Mouse (Mus musculus) small intestine, adult 2 months (tissue): Measurements from ENCODE around the gene Rpap1. TPM values are rescaled to one million over a fixed set of nuclear protein-coding genes. Genes with fewer than 3 reads are reported as not detected.

Experiments used
- H3K27ac ChIP-seq: fragments of 200-500 bp; 2 replicates; pipeline ENCODE4 v1.5.1; 2012; ENCODE audit warnings: low read depth, low read length, control low read depth, inconsistent platforms; ENCODE audit not compliant: insufficient read depth
- H3K27me3 ChIP-seq: fragments of 200-500 bp; 2 replicates; pipeline ENCODE4 v1.6.1; 2012; ENCODE audit warnings: mild to moderate bottlenecking, moderate library complexity, low read length, inconsistent platforms; ENCODE audit not compliant: control insufficient read depth, insufficient read depth
- H3K36me3 ChIP-seq: fragments of 200-500 bp; 2 replicates; pipeline ENCODE4 v1.6.1; 2012; ENCODE audit warnings: mild to moderate bottlenecking, low read length, control low read depth, inconsistent platforms; ENCODE audit not compliant: control insufficient read depth, insufficient read depth
- H3K4me1 ChIP-seq: fragments of 200-500 bp; 2 replicates; pipeline ENCODE4 v1.6.1; 2012; ENCODE audit warnings: low read length, inconsistent platforms, mixed read lengths; ENCODE audit not compliant: control insufficient read depth, insufficient read depth, insufficient read length
- H3K4me3 ChIP-seq: fragments of 200-500 bp; 2 replicates; pipeline ENCODE4 v1.5.1; 2012; ENCODE audit warnings: low read depth, mild to moderate bottlenecking, control low read depth, inconsistent platforms, low read length, moderate library complexity
- CTCF ChIP-seq: fragments of 200-500 bp; IDR thresholded peaks from 2 replicates; pipeline ENCODE4 v1.5.1; 2012; ENCODE audit warnings: low read depth, mild to moderate bottlenecking, control low read depth, inconsistent platforms, low read length, moderate library complexity, mixed read lengths; ENCODE audit not compliant: insufficient replicate concordance, insufficient read length; ENCODE audit errors: extremely low read depth
- POLR2A ChIP-seq: fragments of 200-500 bp; IDR thresholded peaks from 2 replicates; pipeline ENCODE4 v1.6.1; 2012; ENCODE audit warnings: low read depth, mild to moderate bottlenecking, control low read depth, inconsistent platforms, low read length, moderate library complexity
- WGBS: fragments of 180-500 bp; shearing (Covaris S2); methylation state at CpG from one replicate; pipeline ENCODE4 v1.1.7; 2018; 5-methylcytosine and 5-hydroxymethylcytosine counted together
- polyA plus RNA-seq: library from polyadenylated mRNA; depleted of rRNA; stranded (reverse); fragments of >200 nt; gene quantifications from 2 replicates; pipeline ENCODE4 v1.2.3, GENCODE M21; 2012

Rpap1 gene
- polyA plus RNA-seq, 1 experiment, result 18.2 TPM

GRCm38 (mm10) chr2:119803618-119804274 lies 16.4 kb upstream of the Rpap1 start:
- no peak overlapping the region for H3K27ac ChIP-seq
- WGBS, result 83% methylated on average over 6 of the region's 6 CpGs
- peaks cover 8% of the 10 kb centered on the region for H3K27me3 ChIP-seq

GRCm38 (mm10) chr2:119802767-119803617 lies 15.7 kb upstream of the Rpap1 start:
- H3K4me3 ChIP-seq, result no peak overlapping the region
- 90% methylated on average over 10 of the region's 10 CpGs for WGBS
- H3K27ac ChIP-seq, result no peak overlapping the region
- H3K4me1 ChIP-seq, result peaks cover 3% of the 10 kb centered on the region; the same call in 1 of the 2 replicates
- TF ChIP-seq CTCF (no peak), POLR2A (no peak)
- peaks cover 11% of the 10 kb centered on the region for H3K27me3 ChIP-seq
- H3K36me3 ChIP-seq, result peaks cover 2% of the 10 kb centered on the region; the same call in 1 of the 2 replicates

More at GRCm38 (mm10) chr2:119803618-119804274, 16.4 kb upstream of the Rpap1 start:
- TF ChIP-seq CTCF, result no peak
- no peak for TF ChIP-seq POLR2A
- Histone ChIP-seq H3K36me3 (peaks cover 2% of the 10 kb centered on the region; the same call in 1 of the 2 replicates), H3K4me3 (no peak overlapping the region), H3K4me1 (peaks cover 3% of the 10 kb centered on the region; the same call in 1 of the 2 replicates)

GRCm38 (mm10) chr2:119800876-119801846 lies 13.8 kb upstream of the Rpap1 start:
- Histone ChIP-seq H3K27me3 (peaks cover 11% of the 10 kb centered on the region), H3K4me1 (peaks cover 3% of the 10 kb centered on the region; the same call in 1 of the 2 replicates), H3K36me3 (peaks cover 2% of the 10 kb centered on the region; the same call in 1 of the 2 replicates), H3K4me3 (no peak overlapping the region), H3K27ac (no peak overlapping the region)
- WGBS, result 75% methylated on average over 15 of the region's 15 CpGs
- TF ChIP-seq POLR2A, result no peak
- no peak for TF ChIP-seq CTCF

- H3K36me3 ChIP-seq, result no peaks in the 10 kb centered on the region
- no peak for TF ChIP-seq CTCF
- no peak for TF ChIP-seq POLR2A
- H3K4me1 ChIP-seq, result peaks cover 3% of the 10 kb centered on the region; the same call in 1 of the 2 replicates
- peak overlapping the region; percentile 73 for H3K4me3 ChIP-seq
- WGBS, result 3% methylated on average over 27 of the region's 27 CpGs
- H3K27me3 ChIP-seq, result peaks cover 11% of the 10 kb centered on the region
- H3K27ac ChIP-seq, result no peak overlapping the region
Observed at GRCm38 (mm10) chr2:119799961-119800550, 12.7 kb upstream of the Rpap1 start.

GRCm38 (mm10) chr2:119799181-119799960 lies 12.0 kb upstream of the Rpap1 start:
- H3K27ac ChIP-seq, result no peak overlapping the region
- WGBS, result 2% methylated on average over 78 of the region's 89 CpGs
- H3K4me1 ChIP-seq, result peaks cover 3% of the 10 kb centered on the region; the same call in 1 of the 2 replicates
- no peaks in the 10 kb centered on the region for H3K36me3 ChIP-seq
- peak overlapping the region; percentile 73 for H3K4me3 ChIP-seq
- peaks cover 11% of the 10 kb centered on the region for H3K27me3 ChIP-seq
- TF ChIP-seq CTCF (no peak), POLR2A (no peak)
